Mouse (Mus musculus) NIH3T3 (cell line): ENCODE data around the gene Sestd1.

ENCODE experiments used
- DNase-seq: peaks from one replicate; pipeline ENCODE4 v3.0.0-alpha.2; 2012; ENCODE audit warnings: low read depth

Sestd1 gene

DNA sequence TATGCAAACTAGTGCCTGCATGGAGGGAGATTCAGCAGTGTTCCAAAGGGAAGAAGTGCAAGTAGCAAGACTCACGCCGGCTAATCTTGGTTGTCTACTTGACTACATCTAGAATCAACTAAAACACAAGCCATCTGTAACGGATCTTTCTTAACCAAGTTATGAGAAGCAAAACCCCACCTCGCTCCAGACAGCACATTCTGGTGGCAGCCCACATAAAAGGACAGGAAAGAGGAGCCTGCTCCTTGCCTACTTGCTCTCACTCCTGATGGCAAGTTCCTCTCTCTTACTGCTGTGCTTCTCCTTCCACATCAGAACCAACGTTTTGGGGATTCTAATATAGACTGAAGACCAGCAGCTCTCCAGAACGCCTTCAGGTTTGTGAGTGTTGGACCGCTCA is 9.6 kb downstream of the Sestd1 start:
- no peak for DNase-seq

DNA sequence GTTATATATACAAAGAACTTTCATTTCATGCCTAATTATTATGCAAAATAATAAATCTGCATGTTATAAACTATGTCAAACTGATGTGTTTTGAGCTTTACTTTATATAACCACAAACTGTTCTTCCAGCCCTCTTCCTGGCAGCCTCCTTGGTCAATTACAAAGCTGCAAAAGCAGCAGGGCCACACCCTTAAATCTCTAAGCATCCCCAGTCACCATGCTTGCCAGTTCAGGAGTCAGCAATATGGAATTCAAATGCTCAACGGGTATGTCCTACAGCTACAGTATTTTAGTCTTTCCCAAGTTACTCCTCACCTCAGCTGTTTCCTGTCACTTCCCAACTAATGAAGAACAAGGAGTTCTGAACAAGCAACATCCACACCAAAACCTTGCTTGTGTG is 10.3 kb downstream of the Sestd1 start:
- peak; percentile 77 for DNase-seq

DNA sequence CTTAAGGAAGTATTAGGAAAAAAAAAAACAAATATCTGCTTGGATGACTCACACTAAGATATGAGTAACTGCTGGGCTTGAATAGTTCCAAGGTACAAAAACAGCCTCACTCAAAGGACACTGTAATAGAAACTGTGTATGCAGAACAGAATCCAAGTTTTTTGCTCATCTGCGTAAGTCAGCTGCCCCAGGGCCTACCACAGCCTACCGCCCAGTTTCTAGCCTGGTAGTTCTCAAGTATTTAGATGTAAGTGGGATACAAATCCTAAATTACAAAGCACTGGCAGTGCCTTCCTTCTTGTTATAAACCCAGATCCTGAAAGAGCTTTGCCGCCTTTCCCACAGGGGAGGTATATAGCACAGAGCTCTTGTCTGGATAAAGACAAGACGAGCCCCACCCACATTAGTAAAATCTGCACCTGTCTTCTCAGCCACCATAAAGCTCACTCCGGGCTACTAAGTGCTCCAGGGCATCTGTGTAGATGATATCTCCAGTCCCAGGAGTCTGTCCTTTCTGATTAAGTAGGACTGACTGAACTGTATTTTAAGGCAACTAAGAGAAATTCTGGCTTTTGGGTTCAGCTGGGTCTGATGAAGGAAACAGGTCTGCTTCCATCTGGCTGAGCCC is 11.7 kb downstream of the Sestd1 start:
- DNase-seq, result peak; percentile 77

DNA sequence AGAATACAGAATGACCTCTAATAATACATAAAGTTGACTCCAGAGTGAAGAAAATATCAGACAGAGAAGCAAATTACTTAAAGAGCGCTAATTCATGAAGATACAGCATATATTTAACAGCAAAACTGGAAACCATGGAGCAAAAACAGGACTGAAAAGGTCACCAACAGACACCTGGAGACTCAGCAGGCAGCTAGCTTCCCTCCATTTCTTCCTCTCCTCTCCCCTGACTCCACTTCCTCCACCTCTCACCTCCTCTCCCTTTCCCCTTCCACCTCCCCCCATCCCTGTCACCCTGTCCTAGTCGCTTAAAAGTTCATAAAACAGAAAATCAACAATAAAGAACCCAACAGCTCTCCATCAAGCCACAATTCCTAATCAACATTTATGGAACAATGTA is 13.5 kb downstream of the Sestd1 start:
- DNase-seq, result no peak

DNA sequence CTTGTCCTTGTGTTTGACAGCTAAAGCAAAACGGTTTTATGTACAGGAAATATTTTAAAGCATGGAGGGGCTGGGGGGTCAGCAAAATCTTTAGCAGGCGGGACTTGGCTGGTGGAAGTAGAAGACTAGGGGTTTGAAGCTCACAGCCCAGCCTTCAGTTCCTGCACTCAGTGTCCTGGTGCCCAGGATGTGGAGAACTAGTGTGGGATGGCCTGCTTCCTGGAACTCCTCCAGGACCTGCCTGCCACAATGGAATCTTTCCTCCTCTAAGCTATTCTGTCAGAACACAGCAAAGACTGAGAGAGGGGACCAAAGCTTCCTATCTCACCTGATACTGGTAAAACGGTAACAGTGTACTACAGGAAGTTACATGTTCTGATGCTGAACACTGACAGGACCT is 14.4 kb downstream of the Sestd1 start:
- DNase-seq, result no peak

DNA sequence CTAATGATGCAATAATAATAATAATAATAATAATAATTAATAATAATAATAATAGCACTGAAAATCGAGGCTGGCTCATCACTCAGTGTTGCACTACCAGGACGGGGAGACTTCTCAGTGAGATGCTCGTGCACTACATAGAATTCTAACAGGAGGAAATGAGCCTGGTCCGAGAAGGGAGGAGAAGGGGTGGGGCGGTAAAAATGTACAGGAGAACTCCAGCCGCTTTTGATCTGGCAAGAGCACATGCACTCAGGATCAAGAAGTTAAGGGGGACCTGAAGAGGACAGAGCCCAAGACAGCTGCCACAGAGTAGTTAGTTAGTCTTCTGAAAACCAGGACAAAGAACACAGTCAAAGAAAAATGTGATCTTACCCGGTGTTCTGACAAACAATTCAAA is 15.1 kb downstream of the Sestd1 start:
- DNase-seq, result no peak

DNA sequence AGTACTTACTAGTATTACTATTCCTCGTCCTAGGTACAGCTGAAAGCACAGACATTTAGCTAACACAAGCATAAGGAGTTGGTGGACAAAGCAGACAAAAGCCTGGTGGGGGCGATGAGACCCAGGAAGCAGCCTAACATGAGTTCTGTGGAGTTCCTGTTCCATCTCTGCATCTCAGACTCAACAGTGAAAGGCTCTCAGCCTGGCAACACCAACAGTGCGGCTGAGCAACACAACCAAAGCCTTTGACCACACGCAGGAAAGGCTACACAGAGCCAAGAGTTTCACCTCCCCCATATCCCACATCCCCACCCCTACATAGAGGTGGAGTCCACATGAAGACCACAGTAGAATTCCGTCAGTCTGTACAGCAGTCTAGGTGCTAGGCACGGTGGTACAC is 15.8 kb downstream of the Sestd1 start:
- no peak for DNase-seq

DNA sequence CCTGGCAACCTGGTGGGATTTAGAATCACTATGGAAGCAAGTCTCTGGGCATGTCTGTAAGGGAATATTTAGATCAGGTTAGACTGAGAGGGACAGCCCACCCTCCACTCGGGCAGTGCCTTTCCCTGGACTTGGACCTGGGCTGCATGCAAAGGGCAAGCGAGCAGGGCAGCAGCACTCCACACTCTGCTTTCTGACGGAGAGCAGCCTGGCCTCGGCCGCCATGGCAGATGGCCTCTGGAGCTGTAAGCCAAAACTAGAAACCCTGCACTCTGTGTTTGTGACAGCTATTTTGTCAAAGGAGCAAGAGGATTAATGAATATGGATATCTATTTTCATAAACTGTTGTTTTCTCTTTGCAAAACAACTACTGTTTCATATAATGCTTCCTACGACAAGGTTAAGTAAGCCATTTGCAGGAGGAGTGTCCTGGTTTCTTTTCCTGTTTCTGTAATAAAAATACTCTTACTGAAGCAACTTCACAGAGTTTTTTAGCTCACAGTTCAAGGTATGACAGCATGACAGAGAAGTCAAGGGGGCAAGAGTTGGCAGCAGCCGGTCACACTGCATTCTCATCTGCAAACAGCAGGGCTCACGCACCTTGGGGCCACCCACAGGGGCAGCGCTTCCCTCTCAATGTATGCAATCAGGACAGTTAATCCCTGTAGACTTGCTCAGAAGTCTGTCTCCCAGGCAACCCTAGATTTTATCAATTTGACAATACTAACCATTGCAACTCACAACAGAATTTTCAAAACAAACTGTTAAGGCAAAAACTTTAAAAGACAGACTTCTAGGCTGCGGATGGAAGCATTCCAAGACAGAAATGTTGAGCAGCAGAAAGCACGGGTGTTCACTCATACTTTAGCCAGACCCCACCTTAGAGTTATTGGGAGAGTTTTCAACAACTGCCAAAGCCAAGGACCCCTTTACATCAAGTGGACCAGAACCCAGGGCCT is 16.6 kb downstream of the Sestd1 start:
- no peak for DNase-seq

DNA sequence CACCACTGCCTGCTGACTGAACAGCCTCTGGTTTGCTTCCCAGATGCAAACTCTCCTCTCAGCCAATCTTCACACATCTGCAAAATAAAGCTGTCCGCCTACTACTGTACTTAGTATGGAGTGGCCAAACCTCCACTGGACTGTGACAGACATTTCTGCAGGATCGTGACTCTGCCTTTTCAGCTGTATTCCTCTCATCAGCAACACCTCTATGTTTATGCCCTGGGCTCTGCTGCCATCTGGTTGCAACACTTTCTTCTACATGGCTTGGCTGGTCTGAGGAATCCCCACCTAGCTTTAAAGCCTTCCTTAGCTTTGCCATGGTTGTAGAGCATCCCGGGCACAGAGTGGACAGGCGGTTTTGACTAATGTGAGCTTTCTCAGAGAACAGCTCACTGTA is 20.3 kb downstream of the Sestd1 start:
- DNase-seq, result peak; percentile 71

DNA sequence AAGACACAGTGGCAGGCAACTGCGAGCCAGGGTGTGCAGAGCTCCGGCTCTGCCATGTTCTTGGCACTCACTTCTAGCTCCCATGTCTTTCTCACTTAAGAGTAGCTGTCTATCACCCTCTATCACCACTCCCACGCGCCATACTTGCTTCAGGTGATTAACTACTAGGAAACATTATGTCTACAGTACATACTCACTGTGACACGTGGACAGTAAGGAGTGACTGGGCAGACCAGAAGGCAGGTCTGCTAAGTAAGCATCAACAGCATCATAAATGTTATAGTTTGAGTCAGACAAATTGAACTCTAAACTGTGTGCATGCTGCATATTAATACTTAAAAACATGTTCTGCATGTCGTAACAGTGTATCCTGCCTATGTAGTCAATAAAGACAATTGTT is 27.2 kb downstream of the Sestd1 start:
- DNase-seq, result no peak

DNA sequence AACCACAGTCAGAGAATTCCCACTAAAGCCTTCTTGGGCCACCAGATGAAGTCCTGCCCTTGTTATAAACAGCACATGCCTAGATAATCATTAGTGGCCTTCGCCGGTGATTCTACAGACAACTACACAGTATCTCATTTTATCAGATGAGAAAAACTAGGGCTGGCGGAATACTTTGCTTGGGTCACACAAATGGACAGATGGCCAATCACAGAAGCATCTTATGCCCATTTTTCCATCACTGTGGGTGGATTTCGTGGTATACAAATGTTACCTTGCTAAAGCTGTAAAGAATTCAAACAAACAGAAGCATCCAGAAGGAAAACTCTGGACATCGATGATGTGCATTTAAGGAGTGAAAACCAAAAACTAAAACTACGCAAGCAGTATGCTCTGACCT is 28.7 kb downstream of the Sestd1 start:
- no peak for DNase-seq

DNA sequence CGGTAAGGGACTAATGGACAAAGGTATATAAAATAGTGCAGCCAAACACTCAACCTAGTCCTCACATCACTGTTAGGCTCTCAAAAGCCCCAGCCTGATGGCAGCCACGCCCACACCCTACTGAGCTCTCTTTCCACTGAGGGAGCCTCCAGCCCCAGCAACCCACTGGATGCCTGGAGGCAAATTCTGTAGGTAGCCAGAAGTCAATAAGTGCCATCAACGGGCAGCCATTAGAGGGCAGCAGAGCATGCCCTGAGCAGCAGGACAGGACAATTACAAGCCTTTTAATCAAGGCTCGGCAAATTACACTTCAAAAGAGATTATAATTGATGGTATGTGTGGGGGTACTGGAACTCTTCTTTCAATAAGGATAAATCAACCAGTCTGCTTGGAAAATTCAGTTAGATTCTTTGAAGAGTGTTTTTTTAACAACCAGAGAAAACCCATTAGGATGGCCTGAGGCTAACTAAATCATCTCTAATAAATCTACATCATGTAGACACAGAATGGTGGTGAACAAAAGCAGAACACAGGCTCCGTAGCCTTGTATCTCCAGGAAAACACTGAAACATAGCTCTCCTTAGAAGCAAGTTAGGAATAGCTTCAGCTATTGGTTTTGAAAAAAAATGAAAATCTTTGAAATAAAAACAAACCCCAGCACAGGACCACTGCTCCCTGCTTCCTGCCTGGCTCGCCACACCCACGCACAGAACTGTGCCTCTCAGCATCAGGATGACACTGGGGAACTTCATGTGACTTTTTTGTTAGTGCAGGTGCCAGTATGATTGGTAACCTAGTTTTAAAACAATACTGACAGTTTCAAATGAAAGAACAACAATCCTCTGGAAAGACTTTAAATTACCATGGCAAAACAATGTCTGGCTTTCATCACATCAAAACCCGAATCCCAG is 30.4 kb downstream of the Sestd1 start:
- peak; percentile 74 for DNase-seq

DNA sequence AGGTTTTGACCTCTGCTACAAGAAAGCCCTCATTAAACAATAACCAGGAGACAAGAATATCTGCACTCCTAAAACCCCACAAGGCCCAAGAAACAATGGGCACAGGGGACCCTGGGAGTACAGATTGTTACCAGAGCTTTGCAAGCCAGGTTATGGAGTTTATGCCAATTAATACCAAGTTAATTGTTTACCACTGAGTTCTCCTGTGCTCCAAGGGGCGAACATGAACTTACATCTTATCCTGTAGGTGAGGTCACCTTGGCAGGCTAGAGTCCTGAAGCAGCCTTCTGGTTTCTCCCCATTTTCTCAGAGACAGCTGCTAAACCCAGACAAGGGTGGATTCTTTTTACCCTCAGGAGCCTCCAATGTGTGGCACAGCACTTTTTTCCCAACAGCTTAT is 32.0 kb downstream of the Sestd1 start:
- DNase-seq, result no peak

DNA sequence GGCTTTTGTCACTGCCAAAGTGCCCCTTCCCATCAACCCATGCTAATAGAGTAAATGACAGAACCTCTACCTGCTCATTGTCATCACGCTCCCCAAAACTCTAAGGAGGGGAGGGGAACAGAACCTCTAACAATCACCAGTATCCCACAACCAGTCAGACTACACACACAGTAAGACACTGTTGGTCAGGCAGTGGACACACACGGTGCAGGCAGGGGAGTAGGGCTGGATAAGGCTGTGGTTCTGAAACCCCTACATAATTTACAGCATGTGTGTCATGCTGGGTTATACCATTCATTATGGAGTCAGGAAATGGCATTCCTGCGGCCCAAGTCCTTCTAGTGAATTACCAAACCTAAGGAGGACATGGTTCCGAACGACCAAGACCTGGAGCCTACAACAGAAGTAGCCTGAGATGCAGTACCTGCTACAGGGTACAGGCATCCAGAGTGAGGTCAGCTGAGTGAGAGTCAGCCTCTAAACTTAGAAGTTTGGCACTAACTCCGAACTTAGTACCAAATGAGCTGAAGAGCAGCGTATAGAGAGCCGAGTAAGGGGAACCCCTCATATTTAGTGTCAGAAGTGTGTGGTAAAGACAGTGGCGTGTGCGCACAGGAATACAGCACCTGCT is 33.1 kb downstream of the Sestd1 start:
- DNase-seq, result no peak

DNA sequence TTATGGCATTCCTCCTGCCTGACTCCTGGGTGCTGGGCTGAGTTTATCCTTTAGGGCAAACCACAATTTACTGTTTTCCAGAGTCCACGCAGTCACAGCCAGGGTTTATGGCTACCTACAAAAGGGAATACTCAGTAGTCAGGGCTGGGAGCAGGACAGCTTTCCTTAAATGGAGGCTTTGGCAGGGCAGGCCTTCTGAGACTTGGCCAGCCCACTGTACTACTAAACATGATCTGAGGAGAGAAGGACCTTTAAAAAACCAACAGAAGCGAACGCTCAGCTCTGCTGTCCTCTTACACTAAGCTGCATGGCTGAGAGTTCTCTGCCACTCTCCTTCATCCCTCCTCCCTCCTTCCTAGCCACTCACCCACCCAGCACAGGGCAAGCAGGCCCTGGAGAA is 34.6 kb downstream of the Sestd1 start:
- peak; percentile 48 for DNase-seq

DNA sequence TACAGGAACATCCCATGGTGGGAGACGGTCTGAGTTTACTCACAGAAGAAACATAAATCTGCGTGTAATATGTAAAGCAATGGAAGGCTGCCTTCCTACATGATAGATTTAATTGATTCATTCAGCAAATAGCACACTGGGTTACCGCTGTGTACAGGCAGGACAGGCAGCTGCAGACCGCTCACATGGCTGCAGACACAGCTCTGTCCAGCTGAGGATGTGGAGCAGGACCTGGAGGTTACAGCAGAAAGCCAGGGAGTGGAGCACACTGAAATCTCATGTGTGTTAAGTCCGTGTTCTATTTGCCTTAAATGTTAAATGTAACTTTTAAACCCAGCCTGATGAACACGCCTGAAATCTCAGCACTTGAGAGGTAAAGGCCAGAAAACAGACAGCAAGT is 38.1 kb downstream of the Sestd1 start:
- DNase-seq, result no peak

DNA sequence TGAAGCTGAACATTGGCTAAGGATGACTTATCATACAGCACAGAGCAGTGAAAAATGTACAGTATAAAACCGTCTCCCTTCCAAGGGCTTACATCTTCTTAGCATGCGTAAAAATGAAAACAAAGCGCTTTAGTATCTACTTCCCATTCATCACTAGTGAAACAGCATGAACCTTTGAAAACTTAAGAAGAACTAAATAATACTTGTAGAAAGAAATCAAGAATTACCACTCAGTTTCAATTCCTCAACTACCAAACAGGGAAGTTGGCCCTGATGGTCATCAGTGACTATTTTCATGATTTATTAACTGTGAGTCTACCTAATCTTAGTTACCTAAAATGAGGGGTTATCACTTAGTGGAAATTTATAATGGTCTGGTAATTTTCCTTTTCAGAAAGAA is 41.8 kb downstream of the Sestd1 start:
- DNase-seq, result no peak

DNA sequence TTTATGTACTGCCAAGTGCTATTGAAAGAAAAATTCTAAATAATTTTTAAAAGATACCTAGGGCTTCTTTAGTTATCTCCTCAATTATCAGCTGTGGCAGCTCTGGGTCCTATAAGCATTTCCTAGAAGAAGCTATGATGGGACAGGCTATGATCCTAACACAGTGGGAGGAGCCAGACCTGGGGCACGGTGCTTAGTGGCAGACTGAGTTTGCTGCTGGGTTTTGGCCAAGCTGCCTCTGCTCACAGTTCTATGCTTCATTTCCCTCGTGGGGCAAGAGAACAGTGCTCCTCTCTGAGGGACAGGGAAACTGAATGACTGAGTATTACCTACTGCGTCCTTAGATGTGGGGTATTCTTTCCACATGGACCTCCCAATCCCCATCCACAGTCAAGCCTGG is 42.3 kb downstream of the Sestd1 start:
- peak; percentile 39 for DNase-seq

DNA sequence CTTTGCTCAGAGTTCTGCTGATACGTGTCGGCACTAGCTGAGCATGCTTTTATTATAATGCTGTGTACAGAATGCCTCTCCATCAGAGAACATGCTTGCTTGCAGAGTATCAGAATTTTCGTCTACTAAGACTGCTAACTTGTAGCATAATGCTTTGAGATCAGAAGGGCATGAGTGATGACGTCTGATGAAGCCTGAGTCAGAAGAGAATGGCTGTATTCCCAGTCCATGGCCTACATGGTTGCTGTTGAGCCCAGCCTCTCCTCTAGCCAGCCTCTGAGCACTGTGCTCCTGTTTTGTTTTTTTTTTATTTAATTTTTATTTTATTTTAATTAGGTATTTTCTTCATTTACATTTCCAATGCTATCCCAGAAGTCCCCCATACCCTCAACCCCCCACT is 43.5 kb downstream of the Sestd1 start:
- peak; percentile 93 for DNase-seq

DNA sequence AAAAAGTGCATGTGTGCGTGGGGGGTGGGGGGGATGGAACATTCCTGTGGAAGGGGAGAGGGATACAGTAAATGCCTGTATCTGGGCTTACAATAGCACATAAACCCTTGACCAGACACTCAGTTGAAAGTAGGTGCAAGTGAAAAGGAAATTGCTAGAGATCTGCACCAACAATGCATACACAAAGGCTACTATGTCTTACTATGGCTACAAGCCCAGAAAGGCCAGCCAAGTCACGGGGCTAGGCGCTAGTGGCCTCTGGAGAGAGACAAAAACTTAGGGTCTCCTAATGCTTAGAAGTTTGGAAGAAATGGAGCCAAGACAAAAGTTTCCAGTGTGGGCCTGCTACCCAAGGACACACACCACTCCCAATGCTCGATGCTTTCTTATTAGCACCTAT is 44.5 kb downstream of the Sestd1 start:
- peak; percentile 22 for DNase-seq

DNA sequence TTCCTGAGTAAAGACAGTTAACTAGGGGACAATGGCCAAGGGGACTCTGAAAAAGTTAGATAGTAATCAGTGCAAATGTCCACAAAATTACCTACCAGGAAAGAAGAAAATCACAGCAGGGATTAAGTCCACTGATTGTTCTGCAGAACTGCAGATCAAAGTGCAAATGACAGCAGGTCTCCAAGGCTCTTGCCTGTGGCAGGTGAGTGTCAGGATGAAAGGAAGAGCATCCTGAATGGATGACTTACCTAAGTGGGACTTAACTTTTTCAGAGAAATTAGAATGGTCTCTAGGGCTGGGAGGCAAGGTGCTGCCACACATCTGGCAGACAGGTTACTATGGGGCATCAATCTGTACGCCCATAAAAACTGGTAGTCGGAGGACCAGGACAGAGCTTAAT is 47.8 kb downstream of the Sestd1 start:
- DNase-seq, result no peak

DNA sequence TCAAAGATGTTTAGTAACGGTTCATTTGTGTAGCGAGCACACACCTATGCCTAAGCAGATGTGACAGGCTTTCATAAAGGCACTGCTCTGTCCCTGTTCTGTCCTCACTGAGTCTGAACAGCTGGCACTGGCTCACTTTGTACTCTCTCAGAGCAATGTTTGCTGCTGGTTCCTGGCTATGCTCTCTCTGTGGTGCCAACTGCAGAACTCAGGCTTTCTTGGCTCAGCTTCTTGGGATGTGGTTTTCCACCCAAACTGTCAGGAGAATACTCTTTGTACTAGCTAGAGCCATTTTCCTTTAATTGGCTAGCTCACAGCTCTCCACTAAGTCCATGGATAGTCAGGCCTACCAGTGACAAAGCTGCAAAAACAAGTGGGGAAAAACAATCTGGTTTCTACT is 59.4 kb downstream of the Sestd1 start:
- no peak for DNase-seq
